Mouse (Mus musculus) forebrain, embryonic 11.5 days (tissue): ENCODE data around the gene Cacnb2. TPM values are rescaled to one million over a fixed set of nuclear protein-coding genes. Genes with fewer than 3 reads are reported as not detected.
A peak's percentile ranks its signal among the peaks of the same experiment; 100 is the strongest.

Source experiments
- ATAC-seq: fragments of 200-750 bp; cut with Nextera tagmentation; replicated peaks from 2 replicates; pipeline ENCODE4 v1.8.0; 2017; ENCODE audit warnings: moderate TSS enrichment; ENCODE audit not compliant: low FRiP score
- DNase-seq: peaks from one replicate; pipeline ENCODE4 v3.0.0-alpha.2; 2017; ENCODE audit warnings: low spot score
- H3K27ac ChIP-seq: fragments of 300-500 bp; sonication (generic); 2 replicates; pipeline ENCODE4 v1.5.1; 2014; ENCODE audit warnings: low read depth, low read length
- H3K27me3 ChIP-seq: fragments of 300-500 bp; sonication (generic); 2 replicates; pipeline ENCODE4 v1.6.1; 2014; ENCODE audit warnings: mild to moderate bottlenecking, low read length, mixed read lengths; ENCODE audit not compliant: control insufficient read depth, insufficient read depth
- H3K36me3 ChIP-seq: fragments of 300-500 bp; sonication (generic); 2 replicates; pipeline ENCODE4 v1.6.1; 2014; ENCODE audit warnings: mild to moderate bottlenecking, low read length, moderate library complexity, mixed read lengths; ENCODE audit not compliant: control insufficient read depth, insufficient read depth
- H3K4me1 ChIP-seq: fragments of 300-500 bp; sonication (generic); replicated peaks from 2 replicates; pipeline ENCODE4 v1.6.1; 2014; ENCODE audit warnings: low read length, mixed read lengths; ENCODE audit not compliant: control insufficient read depth, insufficient read depth
- H3K4me2 ChIP-seq: fragments of 300-500 bp; sonication (generic); 2 replicates; pipeline ENCODE4 v1.6.1; 2014; ENCODE audit warnings: low read depth, mild to moderate bottlenecking, low read length, moderate library complexity, mixed read lengths; ENCODE audit not compliant: severe bottlenecking
- H3K4me3 ChIP-seq: fragments of 300-500 bp; sonication (generic); 2 replicates; pipeline ENCODE4 v1.5.1; 2014; ENCODE audit warnings: low read depth, low read length
- H3K9ac ChIP-seq: fragments of 300-500 bp; sonication (generic); 2 replicates; pipeline ENCODE4 v1.6.1; 2014; ENCODE audit warnings: low read length
- H3K9me3 ChIP-seq: fragments of 300-500 bp; sonication (generic); 2 replicates; pipeline ENCODE4 v1.6.1; 2016; ENCODE audit warnings: low read length, mixed read lengths; ENCODE audit not compliant: control insufficient read depth
- WGBS: fragments of 180-500 bp; shearing (Covaris S2); extraction: QIAGEN DNeasy Blood & Tissue Kit; methylation state at CpG from one replicate; pipeline ENCODE4 v1.1.7; 2014; 5-methylcytosine and 5-hydroxymethylcytosine counted together
- polyA plus RNA-seq: library from polyadenylated mRNA; unstranded; fragments of >200 nt; fragmentation: Nextera tagmentation; extraction: Ambion mirVana; gene quantifications from 2 replicates; pipeline ENCODE4 v1.2.1, GENCODE M21; 2014

Cacnb2 gene
- polyA plus RNA-seq, 1 experiment from 2014 or later = 4.0 TPM

DNA sequence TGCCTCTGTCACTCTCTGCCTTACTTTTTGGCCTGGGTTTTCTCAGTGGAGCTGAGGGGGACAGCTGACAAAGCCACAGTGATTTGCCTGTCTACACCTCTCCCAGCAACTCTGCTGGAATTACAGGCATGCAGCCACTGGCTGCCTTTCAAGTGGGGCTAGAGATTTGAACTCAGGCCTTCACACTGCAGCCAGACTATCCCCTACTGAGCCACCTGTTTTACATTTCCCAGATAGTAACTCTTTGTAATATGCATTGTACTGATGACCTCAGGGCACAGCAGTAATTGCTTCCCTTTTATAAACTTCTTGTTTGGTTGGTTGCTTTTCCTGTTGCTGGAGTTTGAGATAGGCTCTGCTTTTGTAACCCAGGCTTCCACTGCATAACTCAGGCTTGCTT, 220.2 kb downstream of the Cacnb2 start:
- H3K4me2 ChIP-seq = no peak overlapping the region
- ATAC-seq (peak; percentile 59; the same call in 1 of the 2 replicates), DNase-seq (no peak)
- H3K27ac ChIP-seq = no peak overlapping the region
- no peaks in the 10 kb centered on the region for H3K9me3 ChIP-seq
- H3K36me3 ChIP-seq = no peaks in the 10 kb centered on the region
- no peaks in the 10 kb centered on the region for H3K27me3 ChIP-seq
- H3K9ac ChIP-seq = no peak overlapping the region
- no peak overlapping the region for H3K4me3 ChIP-seq
- no peaks in the 10 kb centered on the region; the same call in 1 of the 2 replicates for H3K4me1 ChIP-seq

DNA sequence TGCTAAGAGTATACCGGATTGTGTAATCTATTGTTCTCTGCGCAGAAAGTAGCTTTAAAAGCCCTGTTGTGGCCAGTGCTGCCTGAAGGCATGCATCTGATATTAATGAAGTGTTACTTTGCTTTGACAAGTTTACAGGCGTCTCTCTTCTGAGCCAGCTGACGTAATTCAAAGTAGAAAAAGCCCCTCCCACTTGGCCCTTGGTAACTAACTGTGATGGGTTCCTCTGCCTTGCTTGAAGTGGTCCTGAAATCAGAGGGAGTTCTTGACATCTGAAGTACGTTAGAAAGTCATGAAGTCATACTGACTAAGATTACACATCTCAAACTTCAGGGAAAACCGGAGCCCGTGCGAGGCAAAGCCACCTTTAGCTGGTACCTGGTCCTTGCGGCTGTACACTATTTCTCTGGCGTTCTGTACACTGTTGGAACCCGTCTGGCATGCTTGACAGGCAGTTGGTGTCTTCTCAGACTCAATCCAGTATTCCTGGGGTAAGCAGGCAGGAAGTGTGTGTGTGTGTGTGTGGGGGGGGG, 221.0 kb downstream of the Cacnb2 start:
- Histone ChIP-seq H3K27me3 (no peaks in the 10 kb centered on the region), H3K36me3 (no peaks in the 10 kb centered on the region), H3K4me3 (no peak overlapping the region), H3K9ac (no peak overlapping the region), H3K9me3 (no peaks in the 10 kb centered on the region), H3K4me1 (no peaks in the 10 kb centered on the region; the same call in 1 of the 2 replicates), H3K27ac (no peak overlapping the region), H3K4me2 (no peak overlapping the region)
- no peak for DNase-seq
- ATAC-seq = peak; percentile 82
- WGBS = 59% methylated on average over 11 of the region's 11 CpGs

DNA sequence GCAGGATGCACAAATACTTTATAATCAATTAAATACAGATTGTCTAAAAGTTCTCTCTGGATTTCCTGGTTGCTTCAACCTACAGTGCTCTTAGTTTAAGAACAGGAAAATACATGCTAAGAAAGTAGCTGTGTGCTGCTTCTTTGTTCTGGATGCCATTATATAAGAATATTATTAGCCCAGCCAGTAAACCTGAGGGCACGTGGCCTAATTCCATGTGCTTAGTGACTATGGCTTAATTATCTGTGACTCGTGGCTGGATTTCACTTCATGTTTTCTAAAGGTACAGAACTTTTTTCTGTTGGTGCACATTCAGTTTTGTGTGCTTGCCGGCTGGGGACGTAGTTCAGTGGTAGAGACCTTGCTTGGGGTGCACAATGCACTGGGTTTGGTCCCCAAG, 222.3 kb downstream of the Cacnb2 start:
- Histone ChIP-seq H3K4me2 (no peak overlapping the region), H3K9ac (no peak overlapping the region), H3K4me3 (no peak overlapping the region), H3K27me3 (no peaks in the 10 kb centered on the region), H3K4me1 (no peaks in the 10 kb centered on the region; the same call in 1 of the 2 replicates), H3K27ac (no peak overlapping the region), H3K36me3 (no peaks in the 10 kb centered on the region), H3K9me3 (no peaks in the 10 kb centered on the region)
- DNase-seq (no peak), ATAC-seq (no peak)
- WGBS = 36% methylated on average over 4 of the region's 4 CpGs

DNA sequence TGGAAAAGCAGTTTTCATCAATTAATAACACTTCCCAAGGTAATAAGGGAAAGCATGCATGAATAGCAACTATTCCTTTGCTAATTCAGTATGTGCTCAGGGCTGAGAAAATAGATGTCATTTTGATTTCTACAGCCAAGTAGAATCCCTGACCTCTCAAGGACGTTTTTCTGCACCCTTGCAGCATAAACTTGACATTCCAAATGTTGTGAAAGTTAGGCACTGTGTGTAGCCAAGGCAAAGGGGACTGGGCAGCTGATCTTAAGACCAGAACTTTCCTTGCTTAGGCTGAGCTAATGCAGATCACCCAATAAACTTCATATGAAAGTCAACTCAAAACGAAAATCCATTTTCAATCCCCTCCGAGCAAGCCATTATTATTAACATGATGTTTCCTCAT, 226.6 kb downstream of the Cacnb2 start:
- Histone ChIP-seq H3K9me3 (no peaks in the 10 kb centered on the region), H3K27me3 (no peaks in the 10 kb centered on the region), H3K27ac (no peak overlapping the region), H3K9ac (no peak overlapping the region), H3K36me3 (no peaks in the 10 kb centered on the region), H3K4me1 (no peaks in the 10 kb centered on the region), H3K4me3 (no peak overlapping the region), H3K4me2 (no peak overlapping the region)
- ATAC-seq (no peak), DNase-seq (no peak)
- 69% methylated on average over 3 of the region's 3 CpGs for WGBS

DNA sequence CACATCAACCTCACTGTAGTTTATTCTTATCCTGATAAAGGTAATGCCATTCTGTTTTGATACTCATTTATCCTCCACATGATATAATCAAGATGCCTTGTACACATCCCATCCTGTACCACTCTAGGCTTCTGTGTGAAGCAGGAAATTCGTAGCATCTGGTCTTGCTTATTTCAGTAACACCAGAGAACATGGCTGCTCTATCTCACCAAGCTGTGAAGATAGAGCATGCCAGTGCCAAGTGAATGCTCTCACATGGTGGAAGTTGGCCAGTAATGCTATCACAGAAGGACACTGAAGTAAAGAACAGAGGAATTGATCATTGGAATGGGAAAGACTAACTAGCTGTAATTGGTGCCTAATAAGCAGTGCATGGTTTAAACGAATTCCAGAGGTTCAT, 228.4 kb downstream of the Cacnb2 start:
- H3K36me3 ChIP-seq = no peaks in the 10 kb centered on the region
- no peaks in the 10 kb centered on the region for H3K27me3 ChIP-seq
- H3K27ac ChIP-seq = no peak overlapping the region
- 79% methylated on average over 2 of the region's 2 CpGs for WGBS
- DNase-seq = no peak
- ATAC-seq = no peak
- H3K9ac ChIP-seq = no peak overlapping the region
- no peak overlapping the region for H3K4me3 ChIP-seq
- H3K4me2 ChIP-seq = no peak overlapping the region
- H3K4me1 ChIP-seq = no peaks in the 10 kb centered on the region
- no peaks in the 10 kb centered on the region for H3K9me3 ChIP-seq

DNA sequence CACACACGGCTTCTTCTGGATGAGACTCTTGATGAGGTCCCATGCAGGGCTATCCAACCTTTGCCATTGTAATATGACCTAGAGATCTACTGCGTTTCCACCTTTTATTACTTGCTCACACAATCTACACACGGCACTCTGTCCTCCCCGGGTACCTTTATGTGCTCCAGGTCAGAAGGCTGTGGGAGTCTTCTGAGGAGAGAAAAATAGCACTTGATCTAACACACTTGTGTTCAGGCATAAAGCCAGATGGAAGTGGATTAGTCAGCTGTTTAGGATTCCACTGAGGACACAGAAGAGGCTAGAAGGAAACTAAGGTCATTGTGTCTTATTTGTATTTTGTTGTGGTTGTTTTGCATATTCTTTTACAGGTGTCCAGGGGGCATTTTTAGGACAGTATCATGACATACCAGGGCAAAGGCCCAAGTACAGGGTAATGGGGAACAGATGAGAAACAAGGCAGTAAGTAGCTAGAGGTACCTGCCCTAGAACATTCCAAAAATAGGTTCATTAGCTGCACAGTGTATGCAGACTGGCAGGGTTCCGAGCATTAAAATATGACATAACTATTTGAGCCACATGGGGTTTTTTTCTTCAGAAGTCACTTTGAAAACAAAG, 231.9 kb downstream of the Cacnb2 start:
- no peaks in the 10 kb centered on the region for H3K9me3 ChIP-seq
- no peak overlapping the region for H3K9ac ChIP-seq
- ATAC-seq (no peak), DNase-seq (no peak)
- H3K4me2 ChIP-seq = no peak overlapping the region
- H3K27me3 ChIP-seq = no peaks in the 10 kb centered on the region
- H3K4me1 ChIP-seq = no peaks in the 10 kb centered on the region
- H3K27ac ChIP-seq = no peak overlapping the region
- WGBS = 86% methylated on average over 5 of the region's 5 CpGs
- H3K4me3 ChIP-seq = no peak overlapping the region
- H3K36me3 ChIP-seq = no peaks in the 10 kb centered on the region

DNA sequence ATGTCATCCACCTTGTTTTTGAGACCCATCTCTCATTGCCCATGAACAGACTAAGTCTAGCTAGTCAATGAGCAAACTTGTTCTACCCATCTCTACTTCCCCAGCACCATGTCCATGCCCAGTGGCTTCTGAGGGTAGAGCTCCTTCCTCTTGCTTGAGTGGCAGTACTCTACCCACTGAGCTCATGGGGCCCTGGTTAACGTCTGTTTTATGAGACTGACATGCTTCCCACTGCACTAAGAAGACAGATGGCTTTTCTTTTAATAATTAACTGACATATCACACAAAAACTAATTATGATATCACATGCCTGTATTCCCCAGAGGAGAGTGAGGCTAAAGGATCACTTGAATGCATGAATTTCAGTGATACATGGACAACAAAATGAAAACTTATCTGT, 238.4 kb downstream of the Cacnb2 start:
- no peak overlapping the region for H3K27ac ChIP-seq
- no peaks in the 10 kb centered on the region for H3K4me1 ChIP-seq
- no peaks in the 10 kb centered on the region for H3K36me3 ChIP-seq
- H3K4me3 ChIP-seq = no peak overlapping the region
- WGBS = 76% methylated on average over 1 of the region's 1 CpGs
- no peak overlapping the region for H3K4me2 ChIP-seq
- H3K9ac ChIP-seq = no peak overlapping the region
- no peaks in the 10 kb centered on the region for H3K9me3 ChIP-seq
- H3K27me3 ChIP-seq = no peaks in the 10 kb centered on the region
- no peak for ATAC-seq
- no peak for DNase-seq

DNA sequence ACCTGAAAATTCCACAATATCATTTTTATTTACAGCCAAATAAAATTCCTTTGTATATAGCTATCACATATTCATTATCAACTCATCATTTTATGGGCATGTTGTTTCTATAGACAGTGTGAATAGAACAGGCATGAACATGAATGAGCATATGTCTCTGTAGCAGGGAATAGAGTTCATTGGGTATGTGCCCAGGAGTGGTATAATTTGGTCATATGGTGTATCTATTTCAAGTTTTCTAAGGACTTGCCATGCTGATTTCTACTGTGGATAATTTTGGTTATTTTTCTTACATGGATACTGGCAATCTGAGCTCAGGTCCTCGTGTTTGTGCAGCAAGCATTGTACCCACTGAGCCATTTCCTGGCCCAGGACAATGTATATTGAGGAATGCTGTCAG, 243.8 kb downstream of the Cacnb2 start:
- Histone ChIP-seq H3K9me3 (no peaks in the 10 kb centered on the region), H3K36me3 (no peaks in the 10 kb centered on the region), H3K4me2 (no peak overlapping the region), H3K4me3 (no peak overlapping the region), H3K27me3 (no peaks in the 10 kb centered on the region), H3K9ac (no peak overlapping the region), H3K4me1 (no peaks in the 10 kb centered on the region), H3K27ac (no peak overlapping the region)
- ATAC-seq (no peak), DNase-seq (no peak)
- WGBS = 80% methylated on average over 1 of the region's 1 CpGs

DNA sequence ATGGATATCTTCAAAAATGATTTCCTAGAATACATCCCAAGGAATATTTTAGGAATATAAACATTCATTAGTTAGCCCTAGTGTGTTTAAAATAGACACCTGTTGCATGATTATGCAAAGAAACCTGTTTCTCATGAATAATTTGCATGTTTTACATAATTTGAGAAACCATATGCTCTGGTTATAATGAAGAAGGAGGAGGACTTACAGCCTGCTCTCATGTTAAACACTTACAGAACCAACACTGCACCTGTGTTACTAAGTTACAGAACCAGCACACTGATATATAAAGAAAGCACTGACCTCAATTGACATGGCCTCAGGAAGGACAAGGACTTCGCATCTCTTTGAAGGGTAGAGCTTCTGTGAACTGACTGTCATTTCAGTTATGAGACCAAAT, 244.3 kb downstream of the Cacnb2 start:
- H3K27ac ChIP-seq = no peak overlapping the region
- no peak overlapping the region for H3K4me3 ChIP-seq
- WGBS = 93% methylated on average over 1 of the region's 1 CpGs
- H3K4me1 ChIP-seq = no peaks in the 10 kb centered on the region
- H3K9me3 ChIP-seq = no peaks in the 10 kb centered on the region
- H3K9ac ChIP-seq = no peak overlapping the region
- H3K27me3 ChIP-seq = no peaks in the 10 kb centered on the region
- ATAC-seq (no peak), DNase-seq (no peak)
- no peak overlapping the region for H3K4me2 ChIP-seq
- H3K36me3 ChIP-seq = no peaks in the 10 kb centered on the region
